Mouse (Mus musculus): ENCODE measurements around the gene Gcdh.

GRCm38 (mm10) chr8:84892993-84893708 is 570 bp downstream of the Gcdh start:
- TF ChIP-seq FLI1 (IDR thresholded peaks at IDR 0.05; ENCODE audit: low read length), result no peak
- no peak for TF ChIP-seq GATA1 (IDR thresholded peaks at IDR 0.05; ENCODE audit: borderline replicate concordance, low read length)

Data from megakaryocyte, embryonic 14.5 days (primary cell).